Mouse (Mus musculus): ENCODE data around the gene G6pc3. TPM values are rescaled to one million over a fixed set of nuclear protein-coding genes. Genes with fewer than 3 reads are reported as not detected.
A peak's percentile ranks its signal among the peaks of the same experiment; 100 is the strongest.
"Not testable (repeated sequence)": the region's sequence is repeated elsewhere in the genome, so short reads cannot be mapped to it uniquely, and the experiment has no call there.

The G6pc3 gene
- 25.1 and 27.6 TPM in 2 replicates for polyA plus RNA-seq (2015; fragmentation: Nextera tagmentation; extraction: Ambion mirVana)

- peaks cover 24% of the 10 kb centered on the region for H3K4me1 ChIP-seq
- peaks cover 21% of the 10 kb centered on the region for H3K36me3 ChIP-seq
- H3K27me3 ChIP-seq = no peaks in the 10 kb centered on the region
- H3K4me3 ChIP-seq = peak within 1 kb of the TSS; percentile 60
- WGBS = 1% methylated on average over 49 of the region's 50 CpGs
- H3K9me3 ChIP-seq = no peaks in the 10 kb centered on the region
- peak; percentile 68 for ATAC-seq (ENCODE audit: insufficient number of reproducible peaks, low FRiP score, low TSS enrichment, low read depth)
- peak within 1 kb of the TSS; percentile 88 for H3K4me2 ChIP-seq
- H3K27ac ChIP-seq = peak within 1 kb of the TSS; percentile 75
- peak within 1 kb of the TSS; percentile 51 for H3K9ac ChIP-seq
These were observed at the start of gene G6pc3 for GRCm38 (mm10) chr11:102189461-102190436. Gene G6pc3 (plus strand): TSS chr11:102189620.

GRCm38 (mm10) chr11:102140508-102140907 is 48.9 kb upstream of the G6pc3 start:
- no peak for ATAC-seq (ENCODE audit: insufficient number of reproducible peaks, low FRiP score, low TSS enrichment, low read depth)
- WGBS = 2% methylated on average over 5 of the region's 5 CpGs
- Histone ChIP-seq H3K4me2 (no peak overlapping the region), H3K4me1 (peaks cover 7% of the 10 kb centered on the region), H3K27ac (no peak overlapping the region), H3K9me3 (no peaks in the 10 kb centered on the region), H3K9ac (no peak overlapping the region), H3K27me3 (peaks cover 32% of the 10 kb centered on the region), H3K36me3 (no peaks in the 10 kb centered on the region), H3K4me3 (no peak overlapping the region)

GRCm38 (mm10) chr11:102142355-102142754 is 47.1 kb upstream of the G6pc3 start:
- no peak overlapping the region for H3K4me3 ChIP-seq
- H3K4me1 ChIP-seq = peaks cover 24% of the 10 kb centered on the region
- H3K27ac ChIP-seq = no peak overlapping the region
- WGBS = 65% methylated on average over 7 of the region's 7 CpGs
- ATAC-seq (ENCODE audit: insufficient number of reproducible peaks, low FRiP score, low TSS enrichment, low read depth) = no peak
- peaks cover 50% of the 10 kb centered on the region for H3K27me3 ChIP-seq
- no peaks in the 10 kb centered on the region for H3K9me3 ChIP-seq
- H3K9ac ChIP-seq = no peak overlapping the region
- no peaks in the 10 kb centered on the region for H3K36me3 ChIP-seq
- H3K4me2 ChIP-seq = no peak overlapping the region

GRCm38 (mm10) chr11:102144957-102145470 is 44.4 kb upstream of the G6pc3 start:
- H3K4me3 ChIP-seq = peak overlapping the region; percentile 32
- WGBS = 21% methylated on average over 13 of the region's 13 CpGs
- no peak for ATAC-seq (ENCODE audit: insufficient number of reproducible peaks, low FRiP score, low TSS enrichment, low read depth)
- no peak overlapping the region for H3K9ac ChIP-seq
- H3K9me3 ChIP-seq = no peaks in the 10 kb centered on the region
- no peaks in the 10 kb centered on the region for H3K36me3 ChIP-seq
- H3K27me3 ChIP-seq = peaks cover 75% of the 10 kb centered on the region
- H3K4me2 ChIP-seq = peak overlapping the region; percentile 50
- peaks cover 27% of the 10 kb centered on the region for H3K4me1 ChIP-seq
- H3K27ac ChIP-seq = no peak overlapping the region

- under 1% methylated on average over 47 of the region's 50 CpGs for whole genome bisulfite sequencing
- H3K27ac ChIP-seq = no peak within 1 kb of the TSS
- ATAC-seq (ENCODE audit: insufficient number of reproducible peaks, low FRiP score, low TSS enrichment, low read depth) = peak; percentile 15; the same call in 1 of the 2 replicates
- peaks cover 77% of the 10 kb centered on the region for H3K27me3 ChIP-seq
- H3K9me3 ChIP-seq = no peaks in the 10 kb centered on the region
- no peak within 1 kb of the TSS for H3K9ac ChIP-seq
- peak within 1 kb of the TSS; percentile 32 for H3K4me3 ChIP-seq
- peaks cover 27% of the 10 kb centered on the region for H3K4me1 ChIP-seq
- H3K36me3 ChIP-seq = no peaks in the 10 kb centered on the region
- H3K4me2 ChIP-seq = peak within 1 kb of the TSS; percentile 50
These were observed 43.9 kb upstream of the G6pc3 start, which contains the start of gene Nags for GRCm38 (mm10) chr11:102145471-102146001. Gene Nags (plus strand): TSS chr11:102145513.

GRCm38 (mm10) chr11:102146005-102146404 is 43.4 kb upstream of the G6pc3 start:
- Histone ChIP-seq H3K9me3 (no peaks in the 10 kb centered on the region), H3K4me2 (peak overlapping the region; percentile 50), H3K4me3 (peak overlapping the region; percentile 32), H3K4me1 (peaks cover 27% of the 10 kb centered on the region), H3K36me3 (no peaks in the 10 kb centered on the region), H3K27me3 (peaks cover 78% of the 10 kb centered on the region), H3K9ac (no peak overlapping the region), H3K27ac (no peak overlapping the region)
- ATAC-seq (ENCODE audit: insufficient number of reproducible peaks, low FRiP score, low TSS enrichment, low read depth) = no peak
- 6% methylated on average over 16 of the region's 16 CpGs for WGBS

- H3K36me3 ChIP-seq = no peaks in the 10 kb centered on the region
- no peaks in the 10 kb centered on the region for H3K9me3 ChIP-seq
- no peak overlapping the region for H3K27ac ChIP-seq
- no peak overlapping the region for H3K4me2 ChIP-seq
- 10% methylated on average over 17 of the region's 17 CpGs for WGBS
- peaks cover 78% of the 10 kb centered on the region for H3K27me3 ChIP-seq
- no peak overlapping the region for H3K9ac ChIP-seq
- no peak for ATAC-seq (ENCODE audit: insufficient number of reproducible peaks, low FRiP score, low TSS enrichment, low read depth)
- no peak overlapping the region; the same call in 1 of the 2 replicates for H3K4me3 ChIP-seq
- H3K4me1 ChIP-seq = peaks cover 27% of the 10 kb centered on the region
These were observed 42.9 kb upstream of the G6pc3 start for GRCm38 (mm10) chr11:102146531-102146930.

GRCm38 (mm10) chr11:102147213-102147989 is 42.0 kb upstream of the G6pc3 start:
- WGBS = 12% methylated on average over 34 of the region's 34 CpGs
- no peak for ATAC-seq (ENCODE audit: insufficient number of reproducible peaks, low FRiP score, low TSS enrichment, low read depth)
- peaks cover 27% of the 10 kb centered on the region for H3K4me1 ChIP-seq
- no peak overlapping the region for H3K4me3 ChIP-seq
- H3K27me3 ChIP-seq = peaks cover 77% of the 10 kb centered on the region
- H3K9ac ChIP-seq = no peak overlapping the region
- H3K9me3 ChIP-seq = no peaks in the 10 kb centered on the region
- no peak overlapping the region for H3K27ac ChIP-seq
- peak overlapping the region; percentile 25 for H3K4me2 ChIP-seq
- H3K36me3 ChIP-seq = 0 out of 2 replicates have a peak, but pooled peaks cover 3% of the 10 kb centered on the region

GRCm38 (mm10) chr11:102156039-102156785 is 33.2 kb upstream of the G6pc3 start, which contains the start of gene Tmem101:
Gene Tmem101 (minus strand): TSS chr11:102156404.
- no peaks in the 10 kb centered on the region for H3K27me3 ChIP-seq
- peaks cover 9% of the 10 kb centered on the region; the same call in 1 of the 2 replicates for H3K4me1 ChIP-seq
- ATAC-seq (ENCODE audit: insufficient number of reproducible peaks, low FRiP score, low TSS enrichment, low read depth) = peak; percentile 83
- peaks cover 32% of the 10 kb centered on the region for H3K36me3 ChIP-seq
- H3K4me2 ChIP-seq = peak within 1 kb of the TSS; percentile 62
- no peaks in the 10 kb centered on the region for H3K9me3 ChIP-seq
- peak within 1 kb of the TSS; percentile 85 for H3K27ac ChIP-seq
- peak within 1 kb of the TSS; percentile 58 for H3K9ac ChIP-seq
- H3K4me3 ChIP-seq = peak within 1 kb of the TSS; percentile 73
- under 1% methylated on average over 37 of the region's 37 CpGs for WGBS

- peaks cover 37% of the 10 kb centered on the region for H3K36me3 ChIP-seq
- H3K9ac ChIP-seq = no peak overlapping the region
- WGBS = 10% methylated on average over 1 of the region's 1 CpGs
- no peak for ATAC-seq (ENCODE audit: insufficient number of reproducible peaks, low FRiP score, low TSS enrichment, low read depth)
- H3K27ac ChIP-seq = no peak overlapping the region
- peaks cover 9% of the 10 kb centered on the region; the same call in 1 of the 2 replicates for H3K4me1 ChIP-seq
- H3K4me2 ChIP-seq = peak overlapping the region; percentile 62; the same call in 1 of the 2 replicates
- no peak overlapping the region for H3K4me3 ChIP-seq
- no peaks in the 10 kb centered on the region for H3K9me3 ChIP-seq
- no peaks in the 10 kb centered on the region for H3K27me3 ChIP-seq
These were observed 32.7 kb upstream of the G6pc3 start for GRCm38 (mm10) chr11:102156786-102157089.

GRCm38 (mm10) chr11:102158024-102158423 is 31.4 kb upstream of the G6pc3 start:
- 80% methylated on average over 2 of the region's 2 CpGs for WGBS
- peaks cover 36% of the 10 kb centered on the region for H3K36me3 ChIP-seq
- not testable (repeated sequence) for H3K9me3 ChIP-seq; H3K9ac ChIP-seq; H3K27ac ChIP-seq; H3K4me2 ChIP-seq; H3K4me3 ChIP-seq; ATAC-seq (ENCODE audit: insufficient number of reproducible peaks, low FRiP score, low TSS enrichment, low read depth); H3K4me1 ChIP-seq; H3K27me3 ChIP-seq
